Mouse (Mus musculus) layer of hippocampus, adult 2 months (tissue): ENCODE measurements around the gene Arl13b. TPM values are rescaled to one million over a fixed set of nuclear protein-coding genes. Genes with fewer than 3 reads are reported as not detected.

Source experiments
- DNase-seq, 2 experiments: peaks; one replicate each; pipeline ENCODE4 v3.0.0; 2022; ENCODE audit warnings: low spot score in 2 of 2
- H3K27ac ChIP-seq: fragments of 200-600 bp; 2 replicates; pipeline ENCODE4 v1.8.1; 2022
- H3K4me3 ChIP-seq: fragments of 200-600 bp; 2 replicates; pipeline ENCODE4 v1.8.1; 2022; ENCODE audit warnings: mild to moderate bottlenecking
- CTCF ChIP-seq: fragments of 200-600 bp; conservative IDR thresholded peaks from 2 replicates; pipeline ENCODE4 v1.8.1; 2022; ENCODE audit warnings: antibody characterized with exemption, mild to moderate bottlenecking, moderate library complexity
- long read RNA-seq, 2 experiments: library from polyadenylated mRNA; stranded (forward); transcript quantifications; one replicate each; pipeline ENCODE4 v2.0.0; 2021; ENCODE audit warnings: borderline mapping rate in 2 of 2
- total RNA-seq, 2 experiments: library from RNA; stranded (reverse); gene quantifications; 2 replicates each; pipeline ENCODE4 v1.2.3; 2021

Arl13b gene
- total RNA-seq, result 10 to 100 TPM in 1 of 2 experiments, 1 to 10 TPM in 1; 9.8 to 11.9 TPM
- long read RNA-seq, experiment 1, partial matches to known transcripts, result 0 of 5 reads
- long read RNA-seq, experiment 1, other reads (novel, unspliced or antisense), result 2 of 5 reads
- long read RNA-seq, experiment 2, partial matches to known transcripts, result 1 of 5 reads
- long read RNA-seq, experiment 2, other reads (novel, unspliced or antisense), result 2 of 5 reads

DNA sequence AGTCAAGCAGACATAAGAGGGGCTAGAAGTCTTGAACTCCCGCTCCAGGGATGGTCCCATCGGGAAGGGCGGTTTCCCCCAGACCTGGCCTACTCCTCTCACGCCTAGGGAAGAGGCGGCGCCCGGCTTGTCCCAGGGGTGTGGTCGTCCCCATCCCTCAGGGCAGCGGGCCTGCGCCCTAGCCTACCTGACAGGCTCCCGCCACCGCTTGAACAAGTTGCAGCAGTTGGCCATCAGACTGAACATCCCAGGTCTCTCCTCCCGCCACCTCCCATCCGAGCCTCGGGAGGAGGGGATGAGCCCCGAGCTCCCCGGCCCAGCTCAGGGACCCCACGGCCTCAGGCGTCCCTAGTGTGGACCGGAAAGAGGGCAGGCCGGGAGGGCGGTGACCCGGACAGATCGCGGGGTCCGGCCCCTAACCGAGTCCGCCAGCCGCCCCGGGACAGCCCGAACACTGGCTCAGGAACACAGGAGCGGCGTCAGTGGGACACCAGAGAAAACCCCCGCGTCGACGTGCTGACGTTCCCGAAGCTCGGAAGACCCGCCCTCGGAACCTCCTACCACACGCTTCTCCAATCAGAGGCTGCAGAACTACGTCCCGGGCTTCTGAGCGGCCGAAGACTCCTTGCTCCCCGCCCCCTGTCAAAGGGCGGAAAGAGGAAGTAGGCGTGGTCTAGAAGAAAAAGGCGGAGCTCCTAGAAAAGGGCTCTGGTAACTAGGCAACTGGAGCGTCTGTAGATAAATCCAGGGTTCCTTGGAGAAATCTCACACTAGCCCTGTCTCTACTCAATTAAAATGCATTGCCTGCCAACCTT is at the start of gene Arl13b:
TSS of gene Arl13b (minus strand) at position 543 of the 815 bp plus-strand sequence.
- DNase-seq, result peak; percentile 90 to 98
- TF ChIP-seq CTCF, result no peak
- peak within 1 kb of the TSS; percentile 65 for H3K27ac ChIP-seq
- peak within 1 kb of the TSS; percentile 78 for H3K4me3 ChIP-seq

- no peak overlapping the region for H3K4me3 ChIP-seq
- no peak for DNase-seq
These were observed 49.0 kb upstream of the Arl13b start for GRCm38 (mm10) chr16:62895824-62896223.

DNA sequence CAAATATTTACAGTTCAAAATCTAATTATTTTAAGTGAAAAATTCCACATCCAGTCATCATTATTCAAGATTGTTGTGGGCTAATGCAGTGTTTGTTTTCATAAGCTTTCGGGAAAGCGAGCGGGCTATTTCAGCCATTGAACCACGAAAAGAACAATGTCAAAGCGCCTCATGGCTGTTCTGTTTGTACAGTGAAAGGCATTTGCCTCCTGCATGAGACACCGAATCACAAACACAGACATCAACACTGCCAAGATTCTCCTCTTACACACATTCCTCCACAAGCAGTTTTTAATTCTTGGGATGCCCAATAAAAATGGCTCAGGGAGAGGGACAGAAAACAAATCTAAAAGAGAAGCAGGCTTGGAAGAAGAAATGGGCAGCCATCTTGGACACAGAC is 27.2 kb upstream of the Arl13b start:
- no peak for TF ChIP-seq CTCF
- no peak for DNase-seq
- Histone ChIP-seq H3K4me3 (no peak overlapping the region), H3K27ac (no peak overlapping the region)

More at GRCm38 (mm10) chr16:62895824-62896223, 49.0 kb upstream of the Arl13b start:
- H3K27ac ChIP-seq, result no peak overlapping the region
- TF ChIP-seq CTCF, result no peak

- Histone ChIP-seq H3K27ac (no peak overlapping the region), H3K4me3 (no peak overlapping the region)
- DNase-seq, result no peak
- TF ChIP-seq CTCF, result no peak
These were observed 26.3 kb upstream of the Arl13b start for GRCm38 (mm10) chr16:62873180-62873579.

DNA sequence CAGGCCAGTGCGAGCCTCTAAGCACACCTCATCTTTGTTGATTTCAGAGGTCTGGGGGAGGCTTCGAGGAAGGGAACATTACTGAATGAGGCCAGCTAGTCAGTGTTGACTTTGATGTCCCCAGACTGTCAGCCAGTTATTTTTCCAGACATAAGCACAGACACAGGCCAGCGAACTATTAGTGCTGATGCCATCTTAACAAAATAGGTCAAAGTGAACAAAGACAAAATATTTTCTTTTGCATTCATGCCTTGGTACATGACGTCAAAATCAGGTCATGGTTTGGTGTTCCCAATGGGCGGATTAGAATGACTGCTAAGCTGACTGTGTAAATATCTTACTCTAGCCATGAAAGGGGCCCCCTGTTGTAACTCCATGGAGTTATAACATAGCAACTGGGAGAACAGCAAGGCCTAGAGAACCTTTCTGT is 25.9 kb upstream of the Arl13b start:
- DNase-seq, result no peak
- TF ChIP-seq CTCF, result no peak
- no peak overlapping the region for H3K27ac ChIP-seq
- H3K4me3 ChIP-seq, result no peak overlapping the region

DNA sequence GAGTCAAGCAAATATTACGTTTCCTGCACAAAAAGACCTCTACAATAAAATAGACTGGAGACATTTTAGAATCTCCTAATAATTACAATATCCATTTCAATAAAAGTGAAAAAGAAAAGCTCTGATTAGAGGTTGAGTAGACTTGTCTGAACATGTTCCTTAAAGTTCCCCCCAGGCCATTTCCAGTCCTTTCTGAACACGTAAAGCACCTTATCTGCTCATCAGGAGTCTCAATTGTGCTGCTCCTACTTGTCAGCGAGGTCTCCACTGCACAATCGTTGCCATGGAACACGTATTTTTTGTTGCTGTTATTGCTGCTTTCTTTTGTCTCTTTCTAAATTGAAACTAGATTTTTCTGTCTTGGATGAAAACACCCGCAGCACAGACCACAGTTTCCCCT is 14.6 kb upstream of the Arl13b start:
- no peak for DNase-seq
- no peak for TF ChIP-seq CTCF
- H3K27ac ChIP-seq, result peak overlapping the region; percentile 56
- peak overlapping the region; percentile 22; the same call in 1 of the 2 replicates for H3K4me3 ChIP-seq

DNA sequence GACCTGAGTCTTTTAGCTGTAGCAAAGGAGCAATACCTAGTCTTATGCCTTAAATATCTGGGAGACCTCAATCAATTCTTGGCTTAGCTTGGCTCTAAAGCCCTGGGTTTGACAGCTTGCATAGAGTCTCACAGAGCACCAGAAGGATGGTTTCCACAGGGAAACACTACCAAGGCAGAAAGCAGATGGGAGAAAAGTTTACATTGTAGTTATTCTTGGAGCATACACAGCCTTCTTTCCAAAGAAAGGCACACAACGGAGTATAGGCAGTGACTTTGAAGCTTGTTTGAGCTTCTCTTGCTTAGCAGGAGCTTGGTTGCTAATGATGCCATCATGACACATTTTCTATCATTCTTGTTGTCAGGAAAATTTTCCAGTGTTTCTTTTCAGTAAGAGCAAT is 13.3 kb upstream of the Arl13b start:
- TF ChIP-seq CTCF, result no peak
- no peak overlapping the region for H3K27ac ChIP-seq
- no peak for DNase-seq

GRCm38 (mm10) chr16:62858018-62858417 is 11.2 kb upstream of the Arl13b start:
- H3K27ac ChIP-seq, result no peak overlapping the region
- DNase-seq, result peak in 1 of 2 experiments; percentile 14
- no peak overlapping the region for H3K4me3 ChIP-seq
- TF ChIP-seq CTCF, result peak; percentile 80

More for the DNA sequence above, 13.3 kb upstream of the Arl13b start:
- H3K4me3 ChIP-seq, result no peak overlapping the region

- no peak for TF ChIP-seq CTCF
- no peak for DNase-seq
- no peak overlapping the region for H3K4me3 ChIP-seq
- H3K27ac ChIP-seq, result no peak overlapping the region
These were observed 10.7 kb upstream of the Arl13b start for GRCm38 (mm10) chr16:62857498-62857897.

DNA sequence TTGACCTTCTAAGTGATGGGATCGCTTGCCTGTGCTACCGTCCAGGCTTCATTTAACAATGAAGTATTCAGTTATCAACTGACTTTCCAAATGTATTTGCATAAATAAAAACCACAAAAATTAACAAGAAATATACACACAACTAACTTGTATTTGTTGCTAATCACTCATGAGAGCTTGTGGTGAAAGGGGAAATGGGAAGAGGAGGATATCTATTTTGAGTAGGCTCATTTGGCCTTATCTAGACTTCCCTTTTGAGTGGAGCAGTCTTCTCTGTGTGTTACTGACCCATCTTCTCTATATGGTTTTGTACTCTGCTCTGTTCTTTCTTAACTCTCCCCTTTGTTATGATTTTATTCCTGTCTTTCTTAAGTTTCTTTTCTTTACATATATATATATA is 9.4 kb upstream of the Arl13b start:
- no peak overlapping the region for H3K4me3 ChIP-seq
- no peak for TF ChIP-seq CTCF
- H3K27ac ChIP-seq, result no peak overlapping the region
- no peak for DNase-seq

- no peak overlapping the region for H3K27ac ChIP-seq
- DNase-seq, result no peak
- no peak for TF ChIP-seq CTCF
- no peak overlapping the region; the same call in 1 of the 2 replicates for H3K4me3 ChIP-seq
These were observed 8.5 kb upstream of the Arl13b start for GRCm38 (mm10) chr16:62855385-62855784.

DNA sequence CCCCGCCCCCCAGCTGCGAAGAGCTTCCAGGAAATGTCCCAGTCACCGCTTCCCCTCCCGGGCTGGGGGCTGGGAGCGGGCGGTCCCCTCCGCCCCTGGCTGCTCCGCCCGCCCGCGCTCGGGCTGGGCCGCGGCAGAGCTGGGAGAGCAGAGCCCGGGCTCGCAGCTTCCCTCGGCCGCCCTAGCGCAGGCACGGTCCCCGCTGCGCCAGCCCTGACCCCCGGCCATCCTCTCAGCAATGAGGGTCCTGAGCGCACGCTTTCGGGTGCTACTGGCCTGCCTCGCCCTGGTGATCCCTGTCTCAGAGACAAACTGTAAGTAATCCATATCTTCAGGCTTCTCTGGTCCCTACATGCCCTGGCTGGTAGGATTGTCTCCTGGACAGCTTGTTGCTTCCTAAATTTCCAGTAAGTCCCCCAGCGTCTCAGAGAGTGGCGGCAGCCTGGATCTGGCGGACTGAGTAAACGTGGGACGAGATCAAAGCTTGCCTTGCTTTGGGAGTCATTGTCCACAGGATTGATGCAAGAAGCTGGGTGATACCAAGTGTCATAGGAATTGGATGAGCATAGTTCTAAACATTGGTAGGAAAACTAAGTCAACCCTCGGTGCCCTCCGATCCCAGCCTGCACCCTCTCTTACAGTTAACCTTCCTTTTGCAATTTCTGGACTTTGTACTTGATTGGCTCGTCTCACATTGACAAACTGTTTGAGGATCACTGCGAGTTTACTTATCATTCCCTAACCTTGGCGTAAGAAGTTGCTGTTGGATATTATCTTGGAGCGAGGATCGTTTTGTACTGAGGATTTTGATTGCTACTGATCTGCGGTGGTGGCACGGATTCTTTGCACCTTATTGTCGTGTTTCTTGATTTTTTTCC is 7.6 kb upstream of the Arl13b start, which contains the start of gene Pros1:
TSS of gene Pros1 (plus strand) at position 117 of the 878 bp plus-strand sequence.
- DNase-seq, result peak in 1 of 2 experiments; percentile 44
- TF ChIP-seq CTCF, result no peak
- H3K4me3 ChIP-seq, result peak within 1 kb of the TSS; percentile 72
- H3K27ac ChIP-seq, result peak within 1 kb of the TSS; percentile 90

GRCm38 (mm10) chr16:62853611-62854126 is 6.8 kb upstream of the Arl13b start:
- no peak for TF ChIP-seq CTCF
- H3K27ac ChIP-seq, result peak overlapping the region; percentile 90; the same call in 1 of the 2 replicates
- H3K4me3 ChIP-seq, result peak overlapping the region; percentile 72
- DNase-seq, result no peak
